Mouse (Mus musculus): ENCODE data around the gene Kcnh1. TPM values are rescaled to one million over a fixed set of nuclear protein-coding genes. Genes with fewer than 3 reads are reported as not detected.

Gene Kcnh1
- polyA plus RNA-seq, 1 experiment = not detected

GRCm38 (mm10) chr1:192489908-192490825 lies 299.6 kb downstream of the Kcnh1 start:
- no peaks in the 10 kb centered on the region for H3K27me3 ChIP-seq (ENCODE audit: control insufficient read depth)
- no peaks in the 10 kb centered on the region for H3K4me1 ChIP-seq (ENCODE audit: control insufficient read depth)
- no peaks in the 10 kb centered on the region for H3K36me3 ChIP-seq (ENCODE audit: control insufficient read depth)
- TF ChIP-seq GATA1 (IDR thresholded peaks at IDR 0.05; ENCODE audit: low read length) = no peak
- no peak for TF ChIP-seq TAL1 (IDR thresholded peaks at IDR 0.05; ENCODE audit: low read length)
- H3K4me3 ChIP-seq (replicated peaks) = no peak overlapping the region
- no peaks in the 10 kb centered on the region for H3K9me3 ChIP-seq (ENCODE audit: control insufficient read depth, low read length)

- H3K4me1 ChIP-seq (ENCODE audit: control insufficient read depth) = no peaks in the 10 kb centered on the region; the same call in 1 of the 2 replicates
- no peak overlapping the region for H3K4me3 ChIP-seq (replicated peaks)
- TF ChIP-seq GATA1 (IDR thresholded peaks at IDR 0.05; ENCODE audit: low read length) (no peak), TAL1 (IDR thresholded peaks at IDR 0.05; ENCODE audit: low read length) (no peak)
Observed at GRCm38 (mm10) chr1:192497505-192497904, 306.9 kb downstream of the Kcnh1 start.

GRCm38 (mm10) chr1:192502016-192502415 lies 311.4 kb downstream of the Kcnh1 start:
- H3K9me3 ChIP-seq (ENCODE audit: control insufficient read depth, low read length) = no peaks in the 10 kb centered on the region
- TF ChIP-seq GATA1 (IDR thresholded peaks at IDR 0.05; ENCODE audit: low read length) (no peak), TAL1 (IDR thresholded peaks at IDR 0.05; ENCODE audit: low read length) (no peak)
- no peak overlapping the region for H3K4me3 ChIP-seq (replicated peaks)
- H3K4me1 ChIP-seq (ENCODE audit: control insufficient read depth) = no peaks in the 10 kb centered on the region; the same call in 1 of the 2 replicates
- no peaks in the 10 kb centered on the region for H3K27me3 ChIP-seq (ENCODE audit: control insufficient read depth)
- H3K36me3 ChIP-seq (ENCODE audit: control insufficient read depth) = no peaks in the 10 kb centered on the region

More at GRCm38 (mm10) chr1:192497505-192497904, 306.9 kb downstream of the Kcnh1 start:
- no peaks in the 10 kb centered on the region for H3K9me3 ChIP-seq (ENCODE audit: control insufficient read depth, low read length)
- H3K27me3 ChIP-seq (ENCODE audit: control insufficient read depth) = no peaks in the 10 kb centered on the region
- H3K36me3 ChIP-seq (ENCODE audit: control insufficient read depth) = no peaks in the 10 kb centered on the region

GRCm38 (mm10) chr1:192502835-192503234 lies 312.3 kb downstream of the Kcnh1 start:
- Histone ChIP-seq H3K36me3 (ENCODE audit: control insufficient read depth) (no peaks in the 10 kb centered on the region), H3K27me3 (ENCODE audit: control insufficient read depth) (no peaks in the 10 kb centered on the region), H3K4me3 (replicated peaks) (no peak overlapping the region), H3K4me1 (ENCODE audit: control insufficient read depth) (no peaks in the 10 kb centered on the region; the same call in 1 of the 2 replicates), H3K9me3 (ENCODE audit: control insufficient read depth, low read length) (no peaks in the 10 kb centered on the region)
- no peak for TF ChIP-seq TAL1 (IDR thresholded peaks at IDR 0.05; ENCODE audit: low read length)
- TF ChIP-seq GATA1 (IDR thresholded peaks at IDR 0.05; ENCODE audit: low read length) = no peak

- Histone ChIP-seq H3K4me1 (ENCODE audit: control insufficient read depth) (no peaks in the 10 kb centered on the region; the same call in 1 of the 2 replicates), H3K27me3 (ENCODE audit: control insufficient read depth) (no peaks in the 10 kb centered on the region), H3K36me3 (ENCODE audit: control insufficient read depth) (no peaks in the 10 kb centered on the region), H3K4me3 (replicated peaks) (no peak overlapping the region), H3K9me3 (ENCODE audit: control insufficient read depth, low read length) (no peaks in the 10 kb centered on the region)
- TF ChIP-seq TAL1 (IDR thresholded peaks at IDR 0.05; ENCODE audit: low read length) (no peak), GATA1 (IDR thresholded peaks at IDR 0.05; ENCODE audit: low read length) (no peak)
Observed at GRCm38 (mm10) chr1:192503651-192504050, 313.1 kb downstream of the Kcnh1 start.

GRCm38 (mm10) chr1:192512821-192513220 lies 322.2 kb downstream of the Kcnh1 start:
- Histone ChIP-seq H3K9me3 (ENCODE audit: control insufficient read depth, low read length) (no peaks in the 10 kb centered on the region), H3K4me1 (ENCODE audit: control insufficient read depth) (no peaks in the 10 kb centered on the region), H3K4me3 (replicated peaks) (no peak overlapping the region), H3K27me3 (ENCODE audit: control insufficient read depth) (no peaks in the 10 kb centered on the region), H3K36me3 (ENCODE audit: control insufficient read depth) (no peaks in the 10 kb centered on the region)
- TF ChIP-seq GATA1 (IDR thresholded peaks at IDR 0.05; ENCODE audit: low read length) = no peak
- TF ChIP-seq TAL1 (IDR thresholded peaks at IDR 0.05; ENCODE audit: low read length) = no peak

- H3K27me3 ChIP-seq (ENCODE audit: control insufficient read depth) = no peaks in the 10 kb centered on the region
- H3K36me3 ChIP-seq (ENCODE audit: control insufficient read depth) = no peaks in the 10 kb centered on the region
- H3K4me3 ChIP-seq (replicated peaks) = no peak overlapping the region
- H3K9me3 ChIP-seq (ENCODE audit: control insufficient read depth, low read length) = no peaks in the 10 kb centered on the region
- TF ChIP-seq GATA1 (IDR thresholded peaks at IDR 0.05; ENCODE audit: low read length) = no peak
- TF ChIP-seq TAL1 (IDR thresholded peaks at IDR 0.05; ENCODE audit: low read length) = no peak
- no peaks in the 10 kb centered on the region for H3K4me1 ChIP-seq (ENCODE audit: control insufficient read depth)
Observed at GRCm38 (mm10) chr1:192515373-192515772, 324.8 kb downstream of the Kcnh1 start.

- Histone ChIP-seq H3K4me3 (replicated peaks) (no peak overlapping the region), H3K4me1 (ENCODE audit: control insufficient read depth) (no peaks in the 10 kb centered on the region), H3K36me3 (ENCODE audit: control insufficient read depth) (no peaks in the 10 kb centered on the region), H3K9me3 (ENCODE audit: control insufficient read depth, low read length) (no peaks in the 10 kb centered on the region), H3K27me3 (ENCODE audit: control insufficient read depth) (no peaks in the 10 kb centered on the region)
- TF ChIP-seq TAL1 (IDR thresholded peaks at IDR 0.05; ENCODE audit: low read length) (no peak), GATA1 (IDR thresholded peaks at IDR 0.05; ENCODE audit: low read length) (no peak)
Observed at GRCm38 (mm10) chr1:192519713-192520112, 329.1 kb downstream of the Kcnh1 start.

- no peaks in the 10 kb centered on the region for H3K36me3 ChIP-seq (ENCODE audit: control insufficient read depth)
- no peaks in the 10 kb centered on the region for H3K27me3 ChIP-seq (ENCODE audit: control insufficient read depth)
- no peak for TF ChIP-seq GATA1 (IDR thresholded peaks at IDR 0.05; ENCODE audit: low read length)
- TF ChIP-seq TAL1 (IDR thresholded peaks at IDR 0.05; ENCODE audit: low read length) = no peak
- H3K4me1 ChIP-seq (ENCODE audit: control insufficient read depth) = no peaks in the 10 kb centered on the region
- no peaks in the 10 kb centered on the region for H3K9me3 ChIP-seq (ENCODE audit: control insufficient read depth, low read length)
- no peak overlapping the region for H3K4me3 ChIP-seq (replicated peaks)
Observed at GRCm38 (mm10) chr1:192520836-192521435, 330.4 kb downstream of the Kcnh1 start.
